Mouse (Mus musculus) kidney, postnatal 25 days (tissue): Measurements from ENCODE around the gene Mob3b.

ENCODE experiments used
- DNase-seq, 2 experiments: peaks; one replicate each; pipeline ENCODE4 v3.0.0; 2021; ENCODE audit warnings: mixed read lengths in 2 of 2

Mob3b gene

DNA sequence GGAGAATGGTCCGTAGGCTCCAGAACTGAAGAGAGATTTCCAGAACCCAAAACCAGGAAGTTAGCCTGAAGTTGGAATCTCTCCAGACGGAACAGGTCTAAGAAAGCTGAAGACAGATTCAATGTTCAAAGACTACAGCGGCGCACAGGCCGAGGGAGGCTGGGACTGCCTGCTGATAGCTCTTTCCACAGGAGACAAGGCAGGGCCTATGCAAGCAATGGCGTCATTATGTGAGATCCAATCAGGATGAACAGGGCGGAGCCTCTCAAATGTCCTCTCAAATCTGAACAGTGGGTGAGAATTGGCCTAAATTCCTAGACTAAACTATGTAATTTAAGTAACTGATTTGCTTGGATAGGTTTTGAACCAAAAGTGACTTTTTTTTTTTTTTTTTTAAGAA is 160.7 kb downstream of the Mob3b start:
- DNase-seq: no peak

DNA sequence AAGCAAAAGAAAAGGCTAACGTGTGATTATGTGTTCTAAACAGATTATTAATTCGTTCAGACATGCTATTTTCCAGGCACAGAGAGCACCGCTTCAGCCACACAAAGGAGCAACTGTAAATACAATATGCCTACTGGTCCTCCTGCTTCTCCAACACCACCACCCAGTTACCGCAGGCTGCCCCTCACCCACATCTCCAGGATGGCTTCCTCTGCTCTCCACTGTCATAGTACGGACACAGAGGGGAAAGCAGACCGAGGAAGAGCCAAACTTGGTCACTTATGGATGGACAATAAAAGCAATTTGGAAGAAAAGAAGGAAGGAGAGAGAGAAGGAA is 163.7 kb downstream of the Mob3b start:
- no peak for DNase-seq

DNA sequence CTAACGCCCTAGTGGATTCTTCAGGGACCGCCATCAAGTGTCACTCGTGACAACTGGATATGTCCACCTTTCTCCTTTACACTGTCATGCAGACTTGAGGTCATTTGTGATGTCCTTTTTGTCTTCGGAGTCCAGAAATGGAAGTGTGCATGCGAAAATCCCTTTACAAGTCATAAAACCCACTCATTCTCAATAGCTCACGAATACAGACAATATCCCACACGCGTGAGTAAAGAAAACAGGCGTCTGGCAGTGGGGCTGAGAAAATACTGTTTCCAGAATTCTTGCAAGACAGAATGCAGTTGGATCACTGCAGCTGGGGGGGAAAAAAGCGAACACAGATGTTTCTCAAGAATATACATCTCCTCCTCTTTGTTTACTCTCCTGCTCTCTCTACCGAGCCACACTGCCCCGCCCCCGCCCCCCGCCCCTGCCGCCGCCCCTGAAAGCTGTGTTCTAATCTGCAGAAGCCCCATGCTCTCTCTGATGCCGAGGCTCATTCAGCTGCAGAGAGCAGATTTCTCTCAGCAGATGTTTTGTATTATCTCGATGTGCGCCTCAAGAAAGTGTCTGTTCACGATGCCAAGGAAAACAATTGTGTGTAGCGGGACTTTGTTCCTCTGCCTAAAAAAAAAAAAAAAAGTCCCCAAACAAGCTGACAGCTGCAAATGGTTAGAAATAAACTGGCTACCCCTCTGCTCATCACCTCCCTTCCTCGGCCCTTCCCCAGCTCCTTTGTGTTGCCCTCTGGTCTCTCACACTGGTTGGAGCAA is 164.2 kb downstream of the Mob3b start:
- peak; percentile 21 to 50 for DNase-seq

DNA sequence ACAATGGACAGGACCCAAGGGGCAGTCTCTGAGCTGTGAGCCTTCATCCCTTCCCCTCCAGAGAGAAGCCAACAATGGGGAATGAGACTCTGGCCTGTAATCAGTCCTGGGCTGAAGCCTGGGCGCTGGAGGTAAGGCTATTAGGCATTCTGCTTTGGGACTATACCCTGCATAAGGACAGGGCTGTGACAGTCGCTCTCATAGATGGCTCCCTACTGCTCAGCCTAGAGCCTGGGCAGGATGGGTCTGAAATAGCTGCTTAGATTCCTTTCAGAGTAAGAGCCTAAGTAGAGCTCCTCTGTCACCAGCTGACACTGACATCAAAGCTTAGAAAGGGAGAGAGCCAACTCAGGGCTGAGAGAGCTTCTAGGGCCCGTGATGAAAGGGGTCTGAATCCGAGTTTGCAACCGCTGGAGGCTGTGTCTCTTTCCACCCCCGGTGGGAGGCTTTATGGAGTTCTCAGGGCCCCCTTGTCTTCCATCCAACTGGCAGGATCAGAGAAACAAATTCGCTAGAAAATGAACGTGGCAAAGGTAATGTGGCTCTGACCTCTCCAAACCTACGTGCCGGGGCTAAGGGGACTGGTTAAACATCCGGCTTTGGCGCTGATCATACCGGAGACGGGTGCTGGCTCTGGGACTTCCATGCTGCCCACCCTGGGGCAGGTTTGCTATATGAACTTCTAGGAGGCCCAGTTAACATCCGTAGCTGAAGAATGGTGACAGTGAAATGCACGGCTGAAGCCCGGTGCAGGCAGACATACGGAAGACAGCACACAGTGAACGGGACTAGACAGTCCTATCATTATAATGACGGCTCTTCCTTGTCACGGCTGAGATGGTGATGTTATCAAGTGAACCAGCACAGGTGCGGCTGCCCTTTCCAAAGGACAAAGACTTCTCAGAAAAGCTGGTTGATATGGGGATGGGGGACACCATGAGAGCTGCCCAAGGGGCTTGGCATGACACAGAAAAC is 165.1 kb downstream of the Mob3b start:
- no peak for DNase-seq

DNA sequence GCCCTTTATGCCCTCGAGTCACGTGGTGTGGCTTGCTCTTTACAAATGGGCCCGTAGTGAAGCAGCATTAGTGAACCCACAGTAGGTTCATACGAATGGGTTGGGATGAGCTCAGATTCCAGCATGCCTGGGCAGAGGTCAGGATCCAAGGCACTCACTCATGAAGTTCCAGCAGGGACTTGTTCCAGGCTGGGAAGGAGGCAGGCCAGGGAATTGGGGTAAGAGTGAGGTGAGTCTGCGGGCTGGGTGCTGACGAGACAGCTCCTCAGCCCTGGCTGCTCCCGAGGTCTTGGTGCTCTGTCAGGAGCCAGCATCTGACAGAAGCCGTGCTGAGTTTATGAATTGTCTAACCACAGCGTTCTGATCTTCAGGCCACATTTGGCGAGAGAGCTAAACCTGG is 166.2 kb downstream of the Mob3b start:
- DNase-seq: peak; percentile 70 to 93

DNA sequence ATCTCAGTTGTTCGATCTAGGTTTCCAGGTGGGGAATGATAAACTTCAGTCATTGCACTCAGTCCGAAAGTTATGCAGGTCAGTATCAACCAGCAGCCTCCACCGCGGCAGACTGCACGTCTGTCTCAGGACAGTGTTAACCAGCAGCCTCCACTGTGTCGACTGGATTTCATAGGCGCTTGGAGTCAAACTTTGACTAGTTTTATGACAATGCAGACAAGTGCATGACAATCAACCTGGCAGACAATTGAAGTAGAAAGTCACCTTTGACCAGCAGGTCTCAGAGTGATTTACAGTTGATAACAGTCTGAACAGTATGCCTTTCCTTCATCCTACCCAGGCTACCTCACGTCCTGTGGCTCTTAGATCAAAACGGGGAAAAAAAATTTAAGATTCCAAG is 166.6 kb downstream of the Mob3b start:
- DNase-seq: peak; percentile 48 to 72

DNA sequence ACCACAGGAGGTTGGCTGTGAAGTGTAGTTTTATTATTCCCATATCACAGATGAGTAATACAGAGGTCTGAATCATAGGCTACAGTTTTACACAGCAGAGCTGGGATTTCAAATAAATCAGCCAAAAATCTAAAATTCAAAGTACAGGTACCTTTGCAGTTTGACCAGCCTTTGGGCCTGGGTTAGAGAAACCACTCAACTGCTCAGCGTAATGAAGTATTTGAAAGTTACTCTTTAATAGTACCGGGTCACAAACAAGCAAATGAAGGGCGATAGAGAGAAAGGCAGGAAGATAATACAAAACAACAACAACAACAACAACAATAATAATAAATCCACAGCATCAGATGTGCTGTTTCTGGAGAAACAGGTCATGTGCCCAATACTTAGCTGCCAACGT is 169.7 kb downstream of the Mob3b start:
- DNase-seq: no peak

DNA sequence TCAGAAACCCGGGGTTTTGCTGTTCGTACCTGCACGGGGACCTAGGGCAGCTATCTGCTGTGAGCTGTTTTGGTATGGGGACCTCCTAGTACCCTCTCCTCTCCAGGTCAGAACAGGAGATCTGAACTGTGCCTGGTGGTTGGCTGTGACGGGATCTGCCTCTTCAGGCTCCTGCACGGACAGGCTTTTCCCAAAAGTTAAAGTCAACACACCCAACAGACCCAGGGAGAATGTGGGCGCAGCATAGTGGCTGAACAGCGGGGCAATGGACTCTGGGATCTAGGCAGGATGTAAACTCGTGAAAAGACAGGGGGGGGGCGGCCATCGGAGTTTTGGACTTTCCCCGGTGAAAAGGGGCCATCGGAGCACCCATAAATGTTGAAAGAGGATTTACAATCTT is 170.2 kb downstream of the Mob3b start:
- DNase-seq: no peak

DNA sequence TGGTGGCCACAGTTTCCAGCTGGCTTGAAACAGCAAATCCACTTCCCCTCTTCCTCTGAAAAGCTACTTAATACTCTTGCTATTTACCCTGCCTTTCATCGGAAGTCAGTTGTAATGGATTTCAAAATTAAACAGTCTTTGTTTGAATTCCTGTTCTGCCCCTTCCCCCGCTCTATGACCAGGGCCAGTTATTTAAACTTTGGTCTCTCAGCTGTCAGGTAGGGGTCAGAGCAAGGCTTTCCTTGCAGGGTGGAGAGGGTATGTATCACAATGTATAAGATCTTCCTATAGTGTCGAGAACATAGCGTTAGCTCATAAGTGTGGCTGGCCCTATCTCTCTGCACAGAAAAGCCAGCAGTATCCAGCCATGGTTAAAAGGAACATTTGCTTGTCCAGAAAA is 170.6 kb downstream of the Mob3b start:
- no peak for DNase-seq

DNA sequence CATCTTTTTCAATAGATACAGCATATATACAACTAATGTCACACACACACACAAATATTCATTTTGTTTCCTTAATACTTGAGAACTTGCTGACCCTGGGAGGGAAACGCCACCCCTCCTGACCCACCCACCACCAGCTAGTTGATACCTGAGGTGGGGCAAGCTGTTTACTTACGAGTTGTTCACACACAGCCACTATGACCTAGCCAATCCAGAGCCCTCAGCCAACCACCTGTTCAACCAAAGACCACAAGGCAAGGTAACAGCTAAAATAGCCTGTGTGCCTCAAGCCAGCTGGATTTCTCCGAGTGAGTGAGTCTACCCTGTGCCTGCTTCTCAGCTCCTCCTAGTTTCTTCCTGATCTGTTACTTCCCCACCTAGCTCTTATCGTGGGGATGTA is 172.9 kb downstream of the Mob3b start:
- DNase-seq: no peak

DNA sequence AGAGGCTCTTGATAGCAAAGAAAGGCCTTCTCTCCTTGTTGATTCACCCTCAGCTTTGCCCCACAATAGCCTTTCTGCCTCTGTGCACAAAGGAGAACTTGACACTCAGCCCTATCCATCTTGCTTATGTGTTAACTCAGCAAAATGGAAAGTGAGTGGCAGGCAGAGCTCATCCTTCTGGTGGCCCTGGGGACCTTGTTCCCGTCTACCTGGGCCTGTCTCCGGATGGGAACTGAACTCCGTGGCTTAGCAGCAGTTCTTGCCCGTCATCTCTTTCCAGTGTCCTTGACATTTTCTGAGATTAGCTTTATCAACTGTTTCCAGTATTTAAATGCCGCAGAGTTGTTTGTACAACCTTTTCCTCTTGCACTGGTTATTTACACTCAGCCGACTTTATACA is 173.8 kb downstream of the Mob3b start:
- DNase-seq: no peak

DNA sequence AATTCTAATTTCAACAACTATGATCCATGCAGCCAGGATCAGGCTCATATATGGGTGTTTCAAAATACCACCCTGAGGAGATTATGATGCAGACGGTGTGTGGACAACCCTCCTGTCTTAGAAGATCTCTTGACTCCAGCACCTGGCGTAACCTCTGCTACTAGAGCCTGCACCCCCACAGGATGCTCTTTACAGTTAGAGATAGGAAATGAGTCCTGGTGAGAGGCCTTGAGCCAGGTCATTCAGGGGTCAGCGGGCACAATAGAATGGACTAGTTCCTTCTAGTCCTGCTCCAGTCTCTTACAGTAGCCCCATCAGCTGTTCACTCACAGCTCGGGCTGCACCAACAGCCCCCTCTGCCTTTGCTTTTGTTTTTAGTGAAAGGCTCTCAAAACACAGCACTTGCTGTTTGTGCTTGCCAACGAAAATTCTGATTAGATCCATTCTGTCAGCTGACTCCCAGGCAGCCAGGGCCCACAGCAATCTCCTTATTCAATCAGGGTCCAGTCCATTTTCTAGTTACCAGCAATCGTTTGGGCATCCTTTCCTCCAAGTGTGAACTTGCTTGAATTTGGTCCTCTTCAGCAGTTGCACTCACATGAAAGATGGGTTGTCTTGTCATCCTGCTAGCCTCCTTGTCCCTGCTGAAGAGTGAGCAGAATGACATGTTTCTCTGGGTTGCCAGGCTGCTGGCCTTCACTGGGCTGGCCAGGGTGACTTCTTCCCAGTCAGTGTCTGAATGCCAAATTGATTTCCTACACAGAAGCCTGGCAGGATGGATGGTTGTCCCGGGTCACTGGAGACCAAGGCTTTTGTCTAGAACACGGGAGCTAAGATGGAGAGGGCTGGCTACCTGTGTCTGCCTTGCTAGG is 175.7 kb downstream of the Mob3b start:
- no peak for DNase-seq

DNA sequence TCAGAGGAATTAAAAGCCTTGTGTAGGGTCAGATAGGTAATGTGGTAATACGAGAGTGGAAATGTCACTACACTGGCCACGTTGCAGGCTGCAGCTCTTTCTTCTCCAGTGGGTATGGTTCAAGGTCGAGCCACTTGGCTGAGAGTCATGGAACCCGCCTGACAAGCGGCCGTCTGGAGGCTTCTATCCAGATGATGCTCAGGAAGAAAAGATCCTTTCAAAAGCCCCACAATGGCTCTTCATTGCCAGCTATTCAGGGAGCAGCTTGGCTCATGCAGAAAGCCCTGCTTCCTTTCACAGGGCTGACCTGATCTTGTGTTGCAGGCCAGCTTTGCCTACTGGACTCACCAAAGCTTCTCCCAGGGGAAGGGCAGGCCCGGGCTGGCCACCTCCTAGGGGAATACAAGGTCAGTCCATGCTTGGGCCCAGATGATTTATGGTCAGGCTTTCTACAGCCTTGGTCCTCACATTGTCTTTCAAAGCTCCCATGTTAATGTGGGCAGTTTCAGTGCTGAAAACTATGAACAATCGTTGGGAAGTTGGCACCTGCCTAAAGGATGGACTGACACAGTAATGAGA is 176.7 kb downstream of the Mob3b start:
- DNase-seq: no peak

DNA sequence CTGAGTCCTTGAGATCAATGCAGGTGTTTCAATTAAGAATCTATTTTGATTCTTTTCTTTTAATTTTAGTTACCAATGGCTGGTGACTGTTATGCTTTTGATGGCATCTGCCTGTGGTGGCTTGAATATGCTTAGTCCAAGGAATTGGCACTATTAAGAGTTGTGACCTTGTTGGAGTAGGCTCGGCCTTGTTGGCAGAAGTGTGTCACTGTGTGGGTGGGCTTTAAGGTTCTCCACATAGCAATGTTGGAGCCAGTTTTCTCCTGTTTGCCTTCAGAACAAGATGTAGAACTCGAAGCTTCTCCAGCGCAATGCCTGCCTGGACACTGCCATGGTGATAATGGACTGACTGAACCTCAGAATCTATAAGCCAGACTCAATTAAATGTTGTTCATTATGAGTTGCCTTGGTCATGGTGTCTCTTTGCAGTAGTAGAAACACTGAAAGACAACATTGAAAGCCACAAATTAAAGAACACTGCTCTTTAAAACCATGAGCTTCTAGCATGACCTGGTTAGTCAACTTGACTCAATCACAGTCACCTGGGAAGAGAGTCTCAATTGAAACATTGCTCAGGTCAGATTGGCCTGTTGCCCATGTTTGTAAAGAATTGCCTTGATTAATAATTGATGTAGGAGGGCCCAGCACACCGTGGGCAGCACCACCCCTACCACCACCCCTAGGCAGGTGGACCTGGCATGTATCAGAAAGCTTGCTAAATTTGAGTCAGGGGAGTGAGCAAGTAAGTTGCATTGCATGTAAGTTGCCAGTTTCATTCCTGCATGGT is 180.2 kb downstream of the Mob3b start:
- no peak for DNase-seq

DNA sequence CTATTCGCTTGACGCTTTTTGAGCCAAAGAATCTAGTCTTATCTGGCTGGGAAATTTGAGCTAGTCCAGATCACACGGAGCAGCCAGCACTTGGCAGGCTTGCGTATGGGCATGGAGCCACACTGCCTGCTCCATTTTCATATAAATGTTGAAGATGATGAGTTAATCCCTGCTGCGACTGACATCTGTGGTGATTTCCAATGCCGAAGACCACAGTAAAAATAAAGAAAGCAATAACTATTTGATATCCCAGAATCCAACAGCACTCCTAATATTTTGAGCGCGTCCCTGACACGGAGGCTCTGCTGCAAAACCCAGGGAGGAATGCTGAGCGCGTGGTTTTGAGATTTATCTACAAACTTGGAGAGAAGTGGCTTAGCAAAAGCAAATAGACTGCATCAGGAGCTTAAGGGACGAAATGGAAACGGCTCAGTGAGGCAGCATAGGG is 180.9 kb downstream of the Mob3b start:
- DNase-seq: no peak

DNA sequence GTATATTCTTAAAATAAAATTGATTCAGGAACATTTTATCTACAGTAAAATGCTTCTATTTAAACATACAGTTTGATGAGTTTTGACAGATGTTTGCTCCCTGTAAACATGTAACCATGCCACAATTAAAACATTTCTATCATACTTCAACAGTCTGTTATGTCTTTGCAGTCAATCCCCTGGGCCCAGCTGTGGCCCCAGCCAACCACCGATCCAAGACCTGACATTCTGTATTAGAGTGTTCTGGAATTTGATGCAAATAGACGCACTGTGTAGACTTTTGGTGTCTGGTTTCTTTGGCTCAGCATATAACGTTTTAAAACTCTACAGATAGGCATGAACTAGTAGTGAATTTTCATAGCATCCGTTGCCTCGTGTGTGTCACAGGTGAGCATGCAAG is 182.5 kb downstream of the Mob3b start:
- no peak for DNase-seq

DNA sequence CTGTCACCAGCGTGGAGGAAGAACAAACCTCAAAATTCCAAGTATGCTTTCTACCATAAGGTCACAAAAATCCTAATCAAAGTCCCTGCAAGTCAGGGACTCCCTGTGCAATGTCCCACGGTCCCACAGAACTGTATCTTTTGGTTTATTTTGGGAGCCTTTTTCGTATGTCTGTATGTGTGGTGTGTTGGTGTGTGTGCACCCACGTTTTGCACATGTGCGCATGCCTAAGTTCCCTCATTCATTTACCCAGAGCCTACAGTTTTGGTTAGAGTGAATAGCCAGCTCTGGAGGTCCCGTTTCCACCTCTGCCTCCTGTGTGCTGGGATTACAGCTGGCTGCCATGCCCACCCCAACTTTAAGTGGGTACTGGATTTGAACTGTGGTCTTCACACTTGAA is 189.7 kb downstream of the Mob3b start:
- no peak for DNase-seq

DNA sequence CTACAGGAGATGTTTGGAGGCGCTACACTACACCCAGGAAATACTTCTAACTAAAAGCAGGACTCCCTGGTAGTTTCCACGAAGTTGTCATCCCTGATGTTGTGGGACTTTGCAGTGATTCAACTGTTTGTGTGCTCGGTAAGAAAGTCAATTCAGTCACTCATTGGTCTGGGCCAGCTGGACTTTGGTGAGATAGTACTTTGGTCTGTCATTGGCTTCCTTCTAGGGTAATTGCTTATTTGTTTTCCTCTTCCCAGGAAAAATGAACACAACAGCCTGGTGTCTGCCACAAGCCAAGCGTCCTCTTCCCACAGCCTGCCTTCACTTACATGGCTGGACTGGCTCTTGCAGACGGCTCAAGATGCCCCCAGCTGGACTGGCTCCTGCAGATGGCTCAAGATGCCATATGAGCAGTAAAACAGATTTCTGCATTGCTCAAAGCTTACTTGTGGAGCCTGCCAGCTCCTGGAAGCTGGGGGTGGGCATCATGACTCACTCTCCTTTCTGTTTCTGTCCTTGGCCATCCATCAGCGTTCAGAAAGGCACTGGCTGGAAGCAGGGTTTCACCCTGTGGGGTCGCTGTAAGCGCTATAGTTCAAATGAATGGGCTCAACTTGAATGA is 190.8 kb downstream of the Mob3b start:
- DNase-seq: no peak

DNA sequence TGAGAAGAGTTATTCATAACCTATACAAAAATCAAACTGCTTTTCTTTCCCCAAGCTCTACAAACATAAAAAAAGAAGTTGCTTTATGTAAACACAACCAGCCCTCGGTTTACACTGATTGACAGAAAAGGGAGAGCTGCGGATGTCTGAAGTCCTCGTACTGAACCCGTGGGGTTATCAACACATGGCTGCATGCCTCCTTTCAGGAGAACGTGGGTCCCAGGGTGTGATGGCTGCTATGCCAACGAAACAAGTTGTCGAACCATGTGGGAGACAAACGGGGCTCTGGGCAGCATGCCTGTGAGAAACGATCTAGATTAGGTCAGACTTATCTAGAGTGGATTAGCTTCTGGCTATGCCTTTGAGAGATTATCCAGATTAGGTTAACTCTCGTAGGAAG is 192.4 kb downstream of the Mob3b start:
- no peak for DNase-seq

DNA sequence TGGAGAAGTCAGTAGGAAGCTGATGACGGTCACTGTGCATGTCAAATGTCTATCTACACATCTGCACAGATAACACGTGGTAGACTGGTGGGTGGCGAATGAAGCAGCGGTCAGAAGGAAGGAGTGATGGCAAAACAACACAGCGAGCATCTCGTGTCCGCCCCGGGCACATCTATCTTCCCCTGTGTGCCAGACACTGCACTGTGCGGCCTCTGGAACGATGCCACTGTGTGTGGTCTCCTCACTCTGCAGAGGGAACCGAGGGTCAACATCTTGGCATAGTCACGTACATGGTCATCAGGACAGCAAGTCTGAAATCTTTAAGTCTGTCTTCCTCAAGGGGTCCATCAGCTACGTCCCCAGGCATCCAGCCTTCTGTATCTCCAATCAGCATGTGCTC is 193.3 kb downstream of the Mob3b start:
- DNase-seq: no peak

DNA sequence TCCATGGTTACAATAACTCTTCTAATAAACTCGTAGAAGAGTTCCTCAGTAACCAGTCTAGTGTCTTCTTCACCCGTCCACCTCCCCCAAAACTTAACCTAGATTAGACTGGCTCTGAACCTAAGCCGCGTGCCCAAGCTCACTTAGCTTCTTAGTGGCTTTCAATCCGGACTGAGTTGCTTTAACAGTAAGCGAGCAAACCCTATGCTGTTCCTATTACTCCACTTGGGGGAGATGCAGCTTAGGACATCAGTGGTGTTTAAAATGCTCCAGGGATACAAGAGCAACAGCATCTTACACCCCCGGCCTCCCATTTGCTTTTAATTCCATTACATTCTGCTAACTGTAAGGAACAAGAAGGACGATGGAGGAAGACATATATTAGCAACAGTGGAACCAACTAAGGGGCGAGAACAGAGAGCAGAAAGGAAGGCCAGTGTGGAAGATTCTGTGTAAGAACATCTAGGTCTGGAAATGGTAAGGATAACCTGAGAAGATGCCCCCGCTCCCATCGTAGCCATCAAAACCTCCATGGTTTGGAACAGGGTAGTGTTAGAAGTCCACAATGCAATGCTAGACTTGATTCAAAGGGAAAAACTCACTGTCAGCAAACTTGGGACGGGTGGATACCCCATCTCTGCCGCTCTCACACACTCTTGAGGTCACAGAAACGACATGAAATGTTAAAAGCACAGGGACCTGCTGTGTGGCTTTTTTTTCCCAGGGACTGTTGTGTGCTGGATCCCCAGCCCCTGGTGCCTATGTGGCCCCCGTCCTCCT is 196.3 kb downstream of the Mob3b start:
- no peak for DNase-seq
